Mouse (Mus musculus): ENCODE measurements around the gene Dcaf8.
A peak's percentile ranks its signal among the peaks of the same experiment; 100 is the strongest.

The Dcaf8 gene

GRCm38 (mm10) chr1:172194435-172194834 is 46.6 kb downstream of the Dcaf8 start:
- no peak for DNase-seq (ENCODE audit: low spot score in 2 of 2)

GRCm38 (mm10) chr1:172197146-172197545 is 49.3 kb downstream of the Dcaf8 start:
- no peak for DNase-seq (ENCODE audit: low spot score in 2 of 2)

- no peak for DNase-seq (ENCODE audit: low spot score in 2 of 2)
These were observed 50.0 kb downstream of the Dcaf8 start for GRCm38 (mm10) chr1:172197851-172198250.

GRCm38 (mm10) chr1:172198316-172198715 is 50.4 kb downstream of the Dcaf8 start:
- no peak for DNase-seq (ENCODE audit: low spot score in 2 of 2)

- no peak for DNase-seq (ENCODE audit: low spot score in 2 of 2)
These were observed 51.1 kb downstream of the Dcaf8 start for GRCm38 (mm10) chr1:172198996-172199395.

- DNase-seq (ENCODE audit: low spot score in 2 of 2): no peak
These were observed 52.3 kb downstream of the Dcaf8 start for GRCm38 (mm10) chr1:172200161-172200560.

- peak in 1 of 2 experiments; percentile 70 for DNase-seq (ENCODE audit: low spot score in 2 of 2)
These were observed 53.1 kb downstream of the Dcaf8 start for GRCm38 (mm10) chr1:172200871-172201447.

GRCm38 (mm10) chr1:172201967-172202880 is 54.3 kb downstream of the Dcaf8 start:
- no peak for DNase-seq (ENCODE audit: low spot score in 2 of 2)

GRCm38 (mm10) chr1:172202894-172203522 is 55.1 kb downstream of the Dcaf8 start:
- no peak for DNase-seq (ENCODE audit: low spot score in 2 of 2)

- no peak for DNase-seq (ENCODE audit: low spot score in 2 of 2)
These were observed 55.7 kb downstream of the Dcaf8 start for GRCm38 (mm10) chr1:172203566-172203965.

GRCm38 (mm10) chr1:172204033-172204813 is 56.3 kb downstream of the Dcaf8 start:
- no peak for DNase-seq (ENCODE audit: low spot score in 2 of 2)

- DNase-seq (ENCODE audit: low spot score in 2 of 2): no peak
These were observed 57.2 kb downstream of the Dcaf8 start for GRCm38 (mm10) chr1:172204814-172205740.

- no peak for DNase-seq (ENCODE audit: low spot score in 2 of 2)
These were observed 57.8 kb downstream of the Dcaf8 start for GRCm38 (mm10) chr1:172205741-172206087.

GRCm38 (mm10) chr1:172206141-172206917 is 58.4 kb downstream of the Dcaf8 start, which contains the start of gene Pea15a:
Gene Pea15a (minus strand): TSS chr1:172206804.
- peak in 1 of 2 experiments; percentile 79 for DNase-seq (ENCODE audit: low spot score in 2 of 2)

GRCm38 (mm10) chr1:172207111-172207584 is 59.3 kb downstream of the Dcaf8 start:
- DNase-seq (ENCODE audit: low spot score in 2 of 2): peak in 1 of 2 experiments; percentile 65

GRCm38 (mm10) chr1:172212776-172213175 is 64.9 kb downstream of the Dcaf8 start:
- DNase-seq (ENCODE audit: low spot score in 2 of 2): no peak

- DNase-seq (ENCODE audit: low spot score in 2 of 2): no peak
These were observed 65.9 kb downstream of the Dcaf8 start for GRCm38 (mm10) chr1:172213771-172214170.

- no peak for DNase-seq (ENCODE audit: low spot score in 2 of 2)
These were observed 66.9 kb downstream of the Dcaf8 start for GRCm38 (mm10) chr1:172214748-172215147.

GRCm38 (mm10) chr1:172217148-172217547 is 69.3 kb downstream of the Dcaf8 start:
- DNase-seq (ENCODE audit: low spot score in 2 of 2): peak in 1 of 2 experiments; percentile 92

All from left cerebral cortex, adult 9 months (tissue).